Mouse (Mus musculus) MEL-GATA-1-ER (cell line): Measurements from ENCODE around the gene Tns1.

Source experiments
- DNase-seq: peaks from one replicate; pipeline ENCODE4 v3.0.0-alpha.2; 2012; ENCODE audit warnings: low read depth; ENCODE audit errors: extremely low read depth

The Tns1 gene

DNA sequence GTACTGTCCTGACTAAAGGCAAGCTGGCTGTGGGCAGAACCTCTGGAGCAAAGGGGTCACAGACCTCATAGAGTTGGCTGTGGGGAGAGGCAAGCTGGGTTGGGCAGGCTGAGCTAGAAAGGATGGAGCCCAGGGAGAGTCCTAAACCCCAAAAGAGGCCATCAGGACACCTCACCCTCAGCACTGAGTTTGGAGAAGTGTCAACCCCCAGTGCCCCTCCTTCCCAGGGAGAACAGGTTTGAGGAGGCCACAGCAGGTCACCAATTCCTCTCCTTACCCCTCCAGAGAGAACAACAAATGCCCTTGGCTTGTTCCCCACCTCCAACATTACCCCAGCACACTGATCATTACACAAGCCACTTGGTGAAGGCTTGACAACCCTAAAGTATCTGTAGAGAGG lies 90.0 kb downstream of the Tns1 start:
- DNase-seq: no peak

DNA sequence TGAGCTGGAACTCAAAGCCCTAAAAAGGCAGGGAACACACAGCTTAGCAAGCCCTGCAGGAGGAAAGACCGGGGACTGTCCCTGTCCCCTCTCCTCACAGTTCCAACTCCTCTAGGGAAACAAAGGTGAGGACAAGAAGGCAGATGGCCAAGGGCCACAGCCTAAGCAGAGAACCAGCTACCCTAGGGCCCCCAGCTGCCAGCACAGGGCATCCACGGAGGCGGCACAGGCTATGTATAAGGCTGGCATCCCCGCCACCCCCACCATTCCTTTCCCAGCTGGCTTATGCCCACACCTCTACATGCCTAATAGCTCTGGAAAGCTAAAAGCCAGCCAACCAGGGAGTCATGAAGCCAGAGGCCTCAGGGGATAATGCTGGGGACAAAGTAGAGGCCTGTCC lies 90.8 kb downstream of the Tns1 start:
- DNase-seq: no peak

DNA sequence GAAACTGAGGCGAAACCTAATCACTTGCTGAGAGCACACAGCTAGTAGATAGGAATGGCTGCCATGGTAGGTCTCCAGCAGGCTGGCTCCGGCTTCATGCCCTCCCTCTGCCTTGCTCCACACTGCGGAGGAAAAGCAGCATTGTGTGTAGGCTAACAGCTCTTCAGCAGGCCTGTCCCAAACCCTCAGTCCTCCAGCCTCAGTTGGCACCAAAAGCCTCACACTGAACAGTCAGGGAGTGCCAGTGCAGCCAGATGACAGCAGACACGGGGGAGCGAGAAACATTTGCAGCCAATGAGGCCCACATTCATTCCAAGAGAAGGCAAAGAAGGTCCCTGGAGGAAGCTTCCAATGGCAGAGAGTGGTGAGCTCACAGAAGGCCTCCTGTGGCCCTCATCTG lies 91.3 kb downstream of the Tns1 start:
- DNase-seq: no peak

DNA sequence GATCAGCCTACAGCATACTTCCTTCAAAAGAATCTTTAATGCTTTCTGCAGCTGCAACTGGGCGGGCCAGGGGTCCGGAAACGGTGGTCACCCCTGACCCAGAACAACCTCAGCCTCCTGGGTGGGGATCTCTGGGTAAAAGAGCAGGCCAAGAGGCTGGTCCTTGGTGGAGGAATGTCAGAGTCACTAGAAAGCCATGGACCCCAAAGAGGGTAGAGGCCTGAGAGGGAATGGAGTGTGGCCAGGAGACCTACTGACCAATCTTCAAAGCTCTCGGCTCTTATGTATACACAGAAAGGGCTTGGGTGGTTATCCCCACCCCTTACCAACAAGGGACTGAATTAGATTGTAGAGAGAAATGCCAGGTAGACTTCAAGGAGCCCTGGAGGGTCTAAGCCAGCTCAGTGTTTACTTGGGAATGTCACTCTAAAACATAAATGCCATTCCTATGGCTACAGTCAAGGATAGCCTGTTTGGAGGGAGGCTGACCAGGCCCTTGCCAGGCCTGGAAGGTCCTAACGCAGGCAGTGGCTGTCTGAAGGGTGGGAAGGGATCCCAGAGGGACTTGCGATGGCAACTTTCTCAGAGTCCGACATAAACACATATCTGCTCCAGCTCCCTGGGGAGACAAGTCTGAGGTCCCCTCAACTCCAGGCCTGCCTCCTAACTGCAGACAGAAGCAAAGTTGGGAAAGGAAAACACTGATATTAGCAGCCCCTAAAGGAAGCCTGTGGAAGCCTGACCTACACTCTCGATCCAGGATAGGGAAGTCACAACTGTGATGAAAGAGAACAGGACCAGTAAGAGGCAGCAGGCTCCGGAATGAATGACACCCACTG lies 92.3 kb downstream of the Tns1 start:
- no peak for DNase-seq

DNA sequence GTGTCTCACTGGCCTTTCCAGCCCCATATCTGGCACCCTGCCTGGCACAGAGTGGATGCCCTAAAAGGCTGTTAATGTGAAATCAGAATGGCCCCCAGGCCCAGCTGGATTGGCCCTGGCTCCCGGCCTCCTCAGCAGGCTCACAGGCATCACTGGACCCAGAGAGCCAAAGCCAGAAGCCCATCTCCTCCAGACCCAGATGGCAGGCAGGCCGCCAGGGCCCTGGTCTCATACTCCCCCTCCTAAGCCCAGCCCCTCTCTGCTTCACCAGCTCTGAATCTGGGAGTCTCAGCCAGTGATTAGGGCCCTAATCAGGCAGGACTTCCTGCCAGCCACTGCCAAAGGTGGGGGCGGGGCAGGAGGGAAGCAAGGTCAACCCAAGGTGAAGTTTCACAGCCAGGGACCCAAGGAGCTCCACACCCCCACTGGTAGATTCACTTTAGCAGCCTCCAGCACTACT lies 93.3 kb downstream of the Tns1 start:
- DNase-seq: no peak

DNA sequence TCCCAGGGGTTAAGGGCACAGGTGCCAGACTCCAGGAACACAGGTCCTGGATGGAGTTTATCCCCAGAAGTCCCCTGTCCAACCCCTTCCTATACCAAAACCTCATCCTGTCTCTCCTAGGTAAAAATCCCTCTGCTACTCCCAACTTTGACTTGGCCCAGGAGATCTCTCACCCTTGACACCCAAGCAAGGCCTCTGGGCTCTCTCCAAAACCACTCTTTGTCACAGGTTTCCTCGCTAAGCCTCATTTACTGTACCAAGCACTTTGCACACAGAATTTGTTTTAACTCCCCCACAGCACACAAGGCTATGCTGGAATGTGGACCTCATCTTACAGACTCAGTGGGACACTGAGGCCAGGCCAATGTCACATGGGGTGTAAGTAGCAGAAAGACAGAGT lies 94.0 kb downstream of the Tns1 start:
- DNase-seq: no peak

DNA sequence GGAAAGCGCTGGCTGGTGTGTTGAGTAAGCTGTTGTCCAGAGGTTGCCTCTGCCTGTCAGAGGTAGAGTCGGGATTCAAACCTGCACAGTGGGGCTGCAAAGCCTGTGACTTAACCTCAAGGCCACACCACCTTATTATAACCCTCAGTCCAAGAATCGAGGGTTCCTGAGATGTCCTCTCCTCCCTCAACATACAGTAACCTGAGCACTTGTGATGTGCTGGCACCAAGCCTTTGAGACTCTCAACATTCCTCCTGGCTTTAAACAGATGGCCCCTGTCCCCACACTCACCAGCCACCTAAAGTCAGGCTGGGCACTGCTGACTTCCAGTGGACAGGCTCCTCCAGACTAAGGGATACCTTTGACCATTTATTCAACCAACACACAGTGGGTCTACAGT lies 94.6 kb downstream of the Tns1 start:
- DNase-seq: no peak

DNA sequence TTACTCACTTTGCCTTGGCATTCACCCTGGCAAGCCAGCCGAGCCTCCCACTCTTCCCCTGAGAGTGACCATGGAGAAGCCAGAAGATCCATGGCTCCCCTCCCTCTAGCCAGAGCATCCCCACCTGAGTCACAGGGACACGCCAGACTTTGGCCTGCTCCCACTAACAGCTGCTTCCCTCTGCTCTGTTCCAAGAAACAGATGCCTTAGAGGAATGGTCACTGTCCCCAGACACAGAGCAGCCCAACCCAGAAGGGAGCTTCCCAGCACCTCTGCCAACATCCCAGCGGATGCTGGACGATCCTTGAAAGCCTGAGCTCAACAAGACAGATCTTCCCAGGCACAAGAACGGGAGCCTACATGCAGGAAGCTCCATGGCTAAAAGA lies 95.4 kb downstream of the Tns1 start:
- DNase-seq: no peak

DNA sequence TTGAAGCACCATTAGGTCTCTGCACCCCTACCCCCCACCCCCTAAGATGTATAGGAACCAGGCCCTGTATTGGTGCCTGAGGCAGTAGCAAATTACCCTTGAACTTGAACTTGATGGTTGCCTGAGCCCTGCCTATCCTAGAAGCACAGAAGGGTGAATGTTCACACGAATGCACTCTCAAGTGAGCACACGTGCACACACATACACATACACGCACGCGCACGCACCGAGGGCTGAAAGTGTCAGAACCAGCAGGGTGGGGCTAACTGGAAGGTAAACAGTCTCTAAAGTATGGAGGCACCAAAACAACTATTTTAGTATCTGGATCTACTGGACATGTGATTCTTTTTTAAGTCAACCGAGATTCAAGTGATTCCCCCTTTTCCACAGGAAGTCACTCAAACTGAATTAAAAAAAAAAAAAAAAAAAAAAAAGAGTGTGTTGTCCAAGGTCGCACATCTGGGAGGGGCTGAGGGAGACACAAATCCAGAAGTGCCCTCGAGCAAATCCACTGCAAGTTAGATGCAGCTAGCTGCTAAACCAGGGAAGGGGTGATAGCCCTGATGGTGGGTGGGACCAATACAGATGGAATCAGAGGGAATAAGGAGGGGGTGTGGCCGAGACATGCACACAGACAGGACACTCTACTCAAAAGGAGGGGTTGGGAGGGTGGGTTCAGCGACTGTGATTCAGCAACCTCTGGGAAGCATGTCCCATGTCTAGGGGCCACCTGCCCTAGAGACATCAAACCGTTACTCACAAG lies 96.0 kb downstream of the Tns1 start:
- DNase-seq: no peak

DNA sequence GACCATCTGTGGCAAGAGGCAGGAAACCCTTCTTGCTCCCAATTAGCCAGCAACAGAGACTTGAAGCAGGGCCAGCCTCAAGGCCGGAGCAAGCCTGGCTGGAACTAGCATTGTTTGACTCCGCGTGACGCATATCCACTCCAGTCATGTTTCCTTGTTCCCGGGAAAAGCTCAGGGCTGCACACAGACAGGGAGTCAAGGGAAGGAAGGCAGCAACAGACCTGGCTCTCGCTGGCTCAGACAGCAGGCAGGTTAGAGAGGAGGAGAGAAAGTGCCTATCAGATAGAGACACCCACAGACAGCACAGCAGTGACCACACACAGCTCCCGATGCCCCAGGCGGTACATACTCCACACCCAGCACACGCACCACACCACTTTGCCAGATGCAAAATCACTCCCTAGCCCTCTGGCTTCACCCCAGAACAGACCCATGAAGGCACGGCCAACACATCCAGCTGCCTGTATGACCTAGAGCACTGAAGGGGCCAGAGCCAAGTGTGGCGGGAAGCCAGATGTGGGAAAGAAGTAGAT lies 96.6 kb downstream of the Tns1 start:
- DNase-seq: no peak

DNA sequence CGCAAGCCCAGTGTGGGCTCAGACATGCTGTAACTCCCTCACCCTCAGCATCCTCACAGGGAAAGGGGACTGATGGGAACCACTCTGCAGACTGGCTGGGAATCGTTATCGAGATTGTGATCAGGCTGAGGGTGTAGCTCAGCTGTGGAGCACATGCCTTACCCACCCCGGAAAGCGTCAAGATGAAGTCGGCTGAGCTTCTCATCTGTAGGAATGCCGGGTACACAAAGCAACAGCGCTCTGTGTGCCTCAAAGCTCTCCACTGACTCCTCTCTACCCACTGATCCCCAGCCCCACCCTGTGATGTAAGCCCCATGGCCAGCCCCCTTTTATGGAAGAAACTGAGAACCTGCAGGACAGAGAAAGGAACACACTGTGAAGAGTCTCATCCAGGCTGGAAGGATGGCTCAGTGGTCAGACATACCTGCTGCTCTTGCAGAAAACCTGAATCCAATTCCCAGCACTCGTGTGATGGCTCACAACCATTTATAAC lies 97.5 kb downstream of the Tns1 start:
- DNase-seq: no peak

DNA sequence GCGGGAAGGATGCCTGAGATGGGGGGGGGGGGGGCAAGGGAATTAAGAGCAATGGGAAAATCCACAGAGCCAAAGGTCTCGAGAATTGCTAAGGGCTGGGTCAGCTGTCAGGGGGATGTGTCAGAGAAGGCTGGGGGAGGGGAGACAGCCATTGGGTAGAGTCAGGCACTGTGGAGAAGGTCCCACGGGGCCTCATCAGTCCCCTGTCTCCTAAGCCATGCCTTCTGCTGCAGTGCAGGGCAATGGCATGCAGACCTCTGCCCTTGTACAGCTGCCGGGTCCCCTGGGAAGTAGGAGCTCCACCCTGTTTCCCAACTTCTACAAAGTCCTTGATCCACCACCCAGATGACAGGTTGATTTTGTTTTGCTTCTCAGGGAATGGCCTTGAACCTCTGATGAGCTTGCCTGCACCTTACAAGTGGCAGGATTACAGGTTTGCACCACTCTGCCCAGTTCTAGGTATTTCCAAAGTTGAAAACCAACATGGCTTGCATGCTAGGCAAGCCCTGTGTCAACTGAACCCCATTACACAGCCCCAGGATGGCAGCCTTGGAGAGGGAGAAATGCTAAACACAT lies 98.5 kb downstream of the Tns1 start:
- no peak for DNase-seq

DNA sequence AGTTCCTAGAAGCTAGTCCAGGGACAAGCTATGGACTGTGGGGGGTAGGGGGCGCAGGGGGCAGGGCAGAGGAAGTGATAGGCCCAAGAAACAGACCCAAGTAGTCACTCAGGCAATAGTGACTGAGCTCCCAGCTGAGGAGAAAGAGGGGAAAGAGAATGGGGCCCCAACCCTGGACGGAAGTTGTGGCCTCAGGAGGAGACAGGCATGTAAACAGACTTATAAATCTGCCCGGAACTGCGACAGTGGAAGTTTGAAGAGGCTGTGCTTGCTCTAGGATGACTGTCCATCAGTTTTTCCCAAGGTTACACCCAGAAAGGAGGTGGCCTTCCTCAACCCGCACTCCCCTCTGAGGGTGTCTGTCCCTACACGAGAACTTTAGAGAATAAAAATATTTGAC lies 99.0 kb downstream of the Tns1 start:
- DNase-seq: no peak

DNA sequence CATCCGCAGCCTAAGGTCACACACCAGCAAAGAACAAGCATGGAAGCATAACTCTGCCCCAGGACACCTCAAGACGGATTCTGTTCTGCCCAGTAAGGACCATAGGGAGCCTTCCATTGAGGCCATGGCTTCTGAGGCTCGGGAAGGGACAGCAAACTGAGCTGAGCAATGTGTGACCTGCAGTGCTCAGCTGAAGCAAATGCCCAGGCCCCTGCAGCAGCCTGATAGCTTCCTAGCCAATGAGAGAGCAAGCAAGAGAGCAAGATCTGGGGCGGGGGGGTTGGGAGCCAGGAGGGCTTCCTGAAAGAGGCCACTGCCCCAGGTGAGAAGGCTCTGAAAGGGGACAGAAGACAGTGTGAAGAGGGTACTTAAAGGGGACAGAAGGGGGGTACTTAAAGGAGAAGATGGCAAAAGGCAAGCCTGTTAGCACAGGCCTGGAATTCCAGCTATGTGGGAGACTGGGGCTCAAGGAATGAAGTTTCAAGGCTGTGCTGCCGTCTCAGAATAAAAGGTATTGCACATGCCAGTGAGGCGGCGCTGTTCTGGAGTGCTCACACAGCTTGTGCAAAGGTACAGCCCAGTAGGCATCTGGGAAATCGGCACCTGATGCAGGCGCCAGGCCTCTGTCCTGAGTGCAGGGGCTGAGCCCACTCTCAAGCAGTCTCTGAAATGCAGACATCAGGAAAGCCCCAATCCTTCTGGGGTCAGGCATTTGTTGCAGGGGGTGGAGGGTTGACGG lies 99.6 kb downstream of the Tns1 start:
- no peak for DNase-seq

DNA sequence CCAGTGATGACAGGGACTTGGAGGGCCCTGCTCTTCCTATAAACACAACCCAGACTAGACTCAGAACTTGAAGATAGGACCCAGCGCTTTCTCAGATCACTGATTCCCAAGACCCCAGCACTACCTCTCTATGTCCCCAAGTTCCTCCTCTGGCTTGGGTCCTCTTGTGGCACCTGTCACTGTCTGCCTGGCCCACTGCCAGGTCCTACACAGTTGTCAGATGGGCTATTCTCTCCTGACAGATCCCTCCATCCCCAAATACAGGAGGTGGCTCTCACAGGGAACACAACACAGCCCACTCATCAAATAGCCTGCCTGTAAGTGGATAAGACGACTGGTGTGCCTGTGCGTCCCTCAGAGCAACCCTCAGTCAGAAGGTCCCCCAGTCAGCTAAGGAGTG lies 101.3 kb downstream of the Tns1 start:
- DNase-seq: no peak

DNA sequence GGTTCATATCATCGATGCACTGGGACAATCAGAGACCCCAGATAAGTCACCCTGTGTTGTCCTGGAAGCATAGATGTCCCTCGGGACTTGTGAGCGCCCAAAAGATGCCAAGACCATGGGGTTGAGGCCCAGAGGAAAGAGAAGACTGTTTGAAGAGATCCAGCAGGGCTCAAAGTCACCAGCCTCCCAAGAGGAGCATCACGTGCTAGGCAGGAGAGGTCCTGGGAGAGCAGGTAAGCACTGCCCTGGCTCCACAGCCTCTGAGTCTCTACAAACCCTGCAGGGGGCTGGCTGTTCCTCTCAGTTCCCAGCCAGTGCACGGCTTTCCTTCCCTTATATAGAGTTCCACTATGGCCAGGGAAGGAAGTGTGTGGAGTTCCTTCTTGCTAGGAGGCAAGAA lies 101.7 kb downstream of the Tns1 start:
- DNase-seq: no peak

DNA sequence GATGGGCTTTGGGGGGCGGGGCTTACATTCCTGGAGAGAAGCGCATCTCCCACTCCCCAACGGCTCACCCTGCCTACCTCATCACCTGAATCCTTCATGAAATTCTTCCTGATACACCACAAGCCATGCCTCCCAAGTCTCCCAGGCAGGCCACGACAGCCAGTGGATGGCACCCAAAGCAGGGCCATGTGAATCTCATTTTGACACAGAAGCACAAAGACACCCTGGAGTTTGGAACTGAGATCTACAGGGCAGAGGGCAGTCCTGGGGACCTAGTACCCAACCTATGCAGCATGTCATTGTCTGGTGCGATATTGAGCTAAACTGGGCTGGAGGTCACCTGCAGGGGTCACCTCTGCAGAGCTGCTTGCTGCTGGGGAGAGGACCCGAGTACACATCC lies 104.0 kb downstream of the Tns1 start:
- DNase-seq: no peak

DNA sequence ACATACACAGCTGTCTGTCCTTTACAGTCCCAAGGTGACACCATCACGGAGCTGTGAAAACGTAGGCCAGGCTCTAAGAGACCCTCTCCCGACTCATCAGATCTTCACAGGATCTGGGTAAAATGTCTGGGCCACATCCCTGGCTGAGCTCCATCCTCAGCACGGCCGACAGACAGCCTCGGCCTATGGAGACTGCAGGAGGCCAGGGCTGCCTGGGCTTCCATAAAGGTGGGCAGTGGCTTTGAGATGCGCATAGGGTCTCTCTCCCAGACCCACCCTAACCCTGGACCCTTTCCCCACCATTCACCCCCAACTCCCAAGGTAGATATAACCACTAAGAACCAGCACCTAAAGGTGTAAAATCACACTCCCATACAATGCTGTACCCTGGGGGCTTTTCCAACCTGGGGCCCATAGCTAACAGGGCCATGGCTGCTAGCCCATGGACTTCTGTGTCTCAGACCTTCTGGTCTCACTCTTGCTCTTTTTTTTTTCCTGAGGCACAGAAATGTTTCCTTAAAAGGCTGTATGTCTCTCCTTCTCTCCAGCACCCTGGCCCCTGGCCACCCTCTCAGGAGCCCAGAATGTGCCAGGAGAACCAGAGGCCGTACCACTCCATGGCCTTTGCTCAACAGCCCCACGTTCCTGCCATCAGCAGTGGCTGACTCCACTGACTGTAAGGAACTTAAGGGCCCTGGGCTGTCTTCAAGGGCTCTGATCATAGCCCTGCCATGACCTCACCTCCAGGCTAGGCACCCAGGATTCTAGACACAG lies 106.7 kb downstream of the Tns1 start:
- DNase-seq: no peak

DNA sequence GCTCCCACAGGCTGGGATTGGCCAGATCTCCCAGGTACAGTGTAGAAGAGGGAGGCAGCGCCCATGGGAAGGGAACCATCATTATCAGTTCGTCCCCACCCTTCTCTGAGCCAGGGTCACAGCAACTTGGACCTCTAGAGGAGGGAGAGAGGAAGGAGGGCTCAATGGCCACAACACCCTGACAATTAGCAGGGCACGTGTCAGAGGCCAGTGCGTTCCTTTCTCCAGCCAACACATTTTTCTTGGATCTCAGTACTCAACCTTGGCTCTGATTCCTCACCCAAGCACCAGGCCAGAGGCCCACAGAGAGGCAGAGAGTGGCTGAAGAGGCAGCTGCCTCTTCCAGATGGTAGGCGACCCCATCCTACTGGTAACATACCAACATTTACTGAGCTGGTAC lies 107.6 kb downstream of the Tns1 start:
- no peak for DNase-seq

DNA sequence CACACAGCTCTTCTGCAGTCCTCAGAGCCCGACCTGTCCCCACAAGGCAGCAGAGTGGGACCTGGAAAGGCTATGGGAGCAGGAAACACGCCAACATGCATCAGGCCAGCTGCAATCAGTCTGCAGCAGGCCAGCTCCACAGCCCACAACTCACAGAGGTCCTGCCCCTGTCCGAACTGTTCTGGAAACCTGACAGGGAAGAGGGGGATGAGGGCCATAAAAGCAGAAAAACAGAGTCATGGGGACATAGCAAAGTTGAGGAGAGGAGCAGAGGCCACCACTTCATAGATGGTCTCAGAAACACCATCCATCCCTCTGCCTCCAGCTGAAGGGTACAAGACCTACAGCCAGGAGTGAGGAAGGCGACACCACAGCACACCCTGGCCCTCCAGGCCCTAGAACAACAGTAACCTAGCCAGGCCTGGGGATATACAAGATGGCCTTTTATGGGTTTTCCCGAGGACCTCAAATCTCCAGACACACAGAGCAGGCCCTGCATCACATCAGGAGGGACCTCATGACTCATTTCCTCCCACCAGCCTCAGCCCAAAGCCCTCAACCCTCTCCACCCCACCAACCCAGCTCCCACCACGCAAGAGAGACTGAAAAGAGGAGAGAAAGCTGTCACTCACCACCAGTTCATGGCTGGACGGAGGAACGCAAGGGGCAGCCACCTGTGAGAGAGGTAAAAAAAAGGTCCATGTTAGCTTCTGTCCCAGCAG lies 108.6 kb downstream of the Tns1 start:
- no peak for DNase-seq
